Mouse (Mus musculus) thymus, postnatal 14 days (tissue): Measurements from ENCODE around the gene Spib.

Source experiments
- DNase-seq: peaks from one replicate; pipeline ENCODE4 v3.0.0; 2021

Gene Spib

DNA sequence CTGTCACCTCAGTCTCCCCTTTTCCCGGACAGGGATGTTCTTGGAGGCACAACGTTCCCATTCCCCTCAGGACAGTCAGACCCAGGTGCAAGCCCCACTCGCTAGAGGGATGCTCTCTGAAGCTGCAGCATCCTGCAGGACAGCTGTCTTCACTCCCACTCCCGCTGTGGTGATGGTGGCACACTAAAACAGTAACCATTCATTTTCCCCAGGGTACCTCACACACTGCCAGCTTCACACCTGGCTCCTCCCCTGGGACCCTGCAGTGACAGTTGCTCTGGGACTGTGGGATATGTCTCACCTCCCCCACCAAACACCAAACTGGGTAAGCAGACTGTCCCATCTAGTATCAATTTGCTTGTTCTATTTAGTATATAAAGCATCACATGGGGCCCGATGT is 15.9 kb upstream of the Spib start:
- peak; percentile 25 for DNase-seq

DNA sequence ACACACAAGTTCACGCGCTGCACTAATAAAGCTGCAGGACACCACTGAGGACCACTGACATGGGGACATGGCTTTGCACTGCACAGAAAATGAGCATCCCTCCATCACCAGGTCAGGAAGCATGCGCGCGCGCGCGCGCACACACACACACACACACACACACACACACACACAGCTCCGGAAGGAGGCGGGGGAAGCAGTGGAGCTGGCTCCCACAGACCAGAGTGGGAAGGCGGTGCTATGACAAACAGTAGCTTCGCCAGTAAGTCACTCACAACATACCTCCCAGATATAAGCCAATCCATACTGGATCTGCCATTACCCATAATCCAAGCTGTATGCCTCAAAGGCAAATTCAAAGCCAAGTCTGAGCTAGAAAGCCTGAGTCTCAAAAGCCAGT is 15.2 kb upstream of the Spib start:
- peak; percentile 53 for DNase-seq

DNA sequence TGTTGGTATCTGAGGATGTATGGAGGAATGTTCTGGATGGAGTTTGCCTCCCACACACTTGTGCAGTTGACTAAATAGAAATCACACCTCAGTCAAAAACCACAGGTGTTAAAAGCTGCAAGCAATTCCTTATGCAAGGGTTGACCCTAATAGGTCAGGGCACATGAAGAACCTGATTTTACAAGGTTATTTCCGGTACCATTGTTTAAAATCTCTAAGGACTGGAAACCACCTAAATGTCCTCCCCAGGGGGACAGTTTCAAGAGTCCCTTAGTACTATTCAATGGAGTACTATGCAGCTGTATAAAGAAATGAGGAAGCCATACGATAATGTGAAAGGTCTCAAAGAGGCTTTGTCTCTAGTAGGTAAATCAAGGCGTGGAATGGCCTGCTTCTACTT is 14.4 kb upstream of the Spib start:
- DNase-seq: no peak

DNA sequence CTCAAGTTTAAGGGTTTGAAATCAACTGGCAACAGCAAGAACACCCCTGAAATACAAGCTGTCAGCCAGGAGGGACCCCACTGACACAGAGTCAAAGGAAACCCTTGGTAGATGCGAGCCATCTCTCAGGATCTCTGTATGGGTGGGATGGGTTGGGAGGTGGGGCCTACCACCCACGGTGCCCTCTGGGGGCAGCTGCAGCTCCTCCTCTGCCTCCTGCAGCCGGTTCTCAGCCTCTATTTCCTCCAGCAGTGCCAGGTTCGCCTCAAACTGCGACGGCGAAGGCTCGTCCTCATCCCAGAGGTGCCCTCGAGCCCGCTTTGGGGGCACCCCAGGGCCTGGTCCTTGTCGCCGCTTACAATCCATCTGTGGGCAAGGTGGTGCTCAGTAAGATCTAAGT is 11.2 kb upstream of the Spib start:
- DNase-seq: peak; percentile 61

DNA sequence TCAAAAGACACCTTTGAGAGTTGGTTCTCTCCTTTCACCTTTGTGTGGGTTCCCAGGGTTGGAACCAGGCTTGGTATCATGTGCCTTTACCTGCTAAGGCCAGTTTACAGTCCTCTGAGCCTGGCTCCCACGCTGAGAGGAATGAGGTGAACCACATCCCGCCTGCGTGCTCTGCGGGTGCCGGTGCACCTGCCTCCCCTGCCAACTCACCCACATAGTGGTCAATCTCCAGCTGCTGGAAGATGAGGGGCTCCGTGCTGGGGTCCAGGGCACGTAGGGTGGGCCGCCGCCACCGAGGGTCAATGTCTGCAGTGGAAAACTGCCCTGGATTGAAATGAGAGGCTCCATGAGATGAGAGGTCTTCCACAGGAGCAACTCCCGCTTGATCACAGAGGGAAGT is 10.7 kb upstream of the Spib start:
- DNase-seq: peak; percentile 53

DNA sequence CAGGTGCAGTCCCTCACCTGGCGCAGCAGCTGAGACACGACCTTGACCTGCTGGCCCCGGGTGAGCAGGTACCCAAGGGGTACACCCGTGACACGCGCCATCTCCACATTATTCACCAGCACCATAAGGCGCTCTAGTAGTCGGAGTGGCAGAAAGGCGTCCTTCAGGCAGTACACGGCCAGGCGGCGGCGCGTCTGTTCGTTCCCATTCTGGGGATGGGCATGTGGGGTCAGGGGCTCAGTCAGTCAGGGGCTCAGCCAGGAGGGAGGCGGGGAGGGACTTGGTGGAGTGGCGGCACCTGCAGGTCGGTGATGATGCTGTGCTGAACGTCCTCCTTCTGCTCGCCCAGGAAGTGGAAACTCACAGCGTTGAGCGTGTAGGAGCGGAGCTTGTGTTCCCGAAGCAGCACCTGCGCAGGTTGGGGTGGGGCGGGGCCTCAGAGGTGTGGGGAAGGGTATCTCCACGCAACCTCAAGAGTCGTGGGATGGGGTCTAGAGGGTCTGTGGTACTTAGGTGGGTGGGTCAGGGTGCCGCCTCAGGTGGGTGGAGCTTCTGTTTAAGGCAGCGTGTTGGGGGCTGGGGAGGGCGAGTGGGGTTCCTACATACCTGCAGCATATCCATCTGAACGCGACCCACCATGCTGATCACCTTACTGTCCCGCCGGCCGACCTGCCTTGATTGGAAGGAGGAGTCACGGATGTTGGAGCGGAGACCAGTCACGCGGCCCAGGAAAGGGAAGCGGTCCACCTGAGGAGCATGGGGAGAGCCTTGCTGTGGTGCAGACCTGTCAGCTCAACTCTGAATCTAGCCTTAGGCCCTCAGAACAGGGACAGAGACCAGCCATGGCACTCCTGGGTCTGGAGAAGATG is 7.1 kb upstream of the Spib start:
- no peak for DNase-seq

DNA sequence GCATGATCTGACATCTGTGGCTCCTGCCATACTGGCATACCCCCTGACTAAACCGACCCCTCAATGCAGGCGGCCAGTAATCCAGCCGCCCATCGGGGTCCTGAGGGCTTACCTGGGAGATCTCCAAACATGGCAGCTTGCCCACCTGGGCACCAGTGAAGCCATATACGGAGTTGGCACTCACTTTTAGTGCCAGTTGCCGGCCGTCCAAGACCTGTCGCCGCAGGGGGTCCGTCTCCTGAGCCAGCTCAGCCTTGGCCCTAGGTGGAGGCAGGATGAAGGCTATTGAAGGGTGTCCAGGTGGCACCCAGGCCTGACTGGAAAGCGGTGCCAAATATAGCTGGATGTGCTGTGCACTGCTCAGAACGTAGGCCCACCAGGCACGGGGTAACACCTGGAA is 5.6 kb upstream of the Spib start:
- no peak for DNase-seq

DNA sequence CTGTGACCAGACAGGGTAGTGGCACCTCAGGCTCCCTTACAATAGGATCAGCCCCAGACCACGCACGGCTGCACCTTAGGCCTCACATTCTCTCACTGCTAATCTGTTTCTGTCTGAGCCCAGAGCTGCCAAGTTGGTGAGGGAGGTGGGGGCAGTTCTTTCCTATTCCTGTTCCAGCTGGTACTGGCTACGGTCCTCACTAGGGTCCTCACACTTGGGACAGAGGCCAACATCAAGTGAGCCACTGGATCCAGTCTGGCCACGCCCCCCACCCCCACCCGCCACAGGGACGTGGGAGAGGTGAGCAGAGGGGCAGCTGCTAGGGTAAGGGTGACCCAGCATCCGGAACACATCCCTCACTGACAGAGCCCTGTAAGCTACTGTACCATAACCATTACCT is 5.1 kb upstream of the Spib start:
- DNase-seq: no peak

DNA sequence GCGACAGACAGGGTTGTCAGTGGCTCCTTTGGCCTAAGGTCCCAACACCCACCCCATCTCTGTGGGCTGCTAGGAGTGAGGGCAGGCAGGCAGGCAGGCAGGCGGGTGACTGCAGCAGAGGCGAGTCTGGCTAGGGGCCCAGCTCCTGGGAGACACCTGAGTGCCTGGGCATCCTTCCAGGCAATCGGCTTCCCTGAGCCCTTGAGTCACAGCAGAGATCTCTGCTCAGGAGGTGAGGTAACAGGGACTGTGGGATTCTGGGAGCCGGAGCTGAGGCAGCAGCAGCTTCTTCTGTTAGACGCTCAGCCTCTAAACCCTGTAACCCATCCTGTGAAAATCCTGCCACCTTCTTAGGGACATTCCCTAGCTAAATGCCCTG is 4.7 kb upstream of the Spib start:
- no peak for DNase-seq

DNA sequence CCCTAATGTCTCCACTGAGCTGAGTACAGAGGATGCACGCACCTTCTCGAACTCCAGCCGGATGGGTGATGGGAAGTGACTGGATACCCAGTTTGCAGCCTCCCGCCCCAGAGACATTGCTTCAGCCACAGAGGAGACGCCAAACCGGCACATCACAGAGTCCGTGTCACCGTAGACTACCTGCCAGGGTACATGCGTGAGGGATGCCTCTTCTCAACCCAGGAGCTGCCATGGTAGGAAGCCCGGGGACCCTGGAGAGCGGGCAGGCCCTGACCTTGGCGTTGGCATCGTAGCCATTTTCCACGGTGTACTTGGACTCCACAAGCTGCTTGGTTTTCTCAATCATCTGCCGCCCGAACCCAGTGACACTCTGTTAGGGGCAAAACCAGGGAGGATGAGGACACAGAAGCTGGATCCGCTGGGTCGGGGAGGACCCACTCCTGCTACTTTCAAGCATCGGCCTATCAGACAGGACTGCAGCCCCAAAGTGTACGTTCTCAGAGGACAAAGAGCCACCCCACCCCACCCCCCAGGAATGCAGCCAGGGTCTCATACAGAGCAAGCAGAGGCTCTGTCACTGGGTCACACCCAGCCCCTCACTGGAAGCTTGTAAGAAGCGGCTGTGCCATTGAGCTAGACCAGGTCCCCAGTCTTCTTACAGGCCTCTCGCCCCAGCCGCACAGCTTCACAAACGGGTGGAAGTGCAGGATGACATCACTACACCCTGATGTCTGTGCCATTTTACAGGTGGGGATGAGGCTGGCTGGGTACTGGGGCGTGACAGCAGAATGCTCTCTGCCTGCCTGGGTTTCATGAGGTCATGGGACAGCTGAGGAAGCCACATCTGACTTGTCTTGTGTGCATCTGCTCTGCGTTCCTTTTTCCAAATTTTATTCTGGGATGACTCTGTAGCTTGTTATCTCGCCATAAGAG is 4.1 kb upstream of the Spib start:
- DNase-seq: no peak

DNA sequence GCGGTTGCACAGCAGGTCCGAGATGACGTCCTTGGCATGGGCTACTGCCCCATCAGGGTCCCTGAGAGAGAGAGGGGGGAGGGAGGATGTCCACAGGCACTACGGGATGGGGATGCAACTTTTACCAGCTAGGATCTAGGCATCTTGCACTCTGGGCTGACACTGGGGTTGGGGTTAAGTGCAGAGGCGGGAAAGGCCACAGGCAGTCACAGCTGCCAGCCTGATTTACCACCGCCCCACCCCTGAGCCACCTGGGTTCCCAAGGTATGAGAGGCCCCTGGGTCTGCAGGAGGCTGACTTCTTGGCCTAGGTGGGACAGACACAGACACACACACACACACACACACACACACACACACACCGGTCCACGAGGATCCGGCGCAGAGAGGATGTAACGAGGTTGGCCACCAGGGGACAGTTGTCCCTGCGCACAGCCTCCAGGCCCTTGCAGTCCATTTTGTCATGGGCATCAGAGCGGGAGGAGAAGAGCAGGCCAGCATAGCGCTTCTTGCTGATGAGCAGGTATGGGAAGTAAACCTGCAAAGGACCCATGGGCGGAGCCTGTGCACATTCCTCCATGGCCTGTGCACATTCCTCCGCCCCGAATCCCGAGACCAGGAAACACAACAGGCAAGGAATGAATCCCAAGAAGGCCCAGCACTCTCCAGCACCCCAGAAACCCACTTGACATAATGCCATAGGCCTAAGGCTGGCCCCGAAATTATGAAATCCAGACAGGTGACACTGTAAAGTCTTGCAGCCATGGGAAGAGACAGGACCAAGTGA is 3.0 kb upstream of the Spib start:
- DNase-seq: peak; percentile 16

DNA sequence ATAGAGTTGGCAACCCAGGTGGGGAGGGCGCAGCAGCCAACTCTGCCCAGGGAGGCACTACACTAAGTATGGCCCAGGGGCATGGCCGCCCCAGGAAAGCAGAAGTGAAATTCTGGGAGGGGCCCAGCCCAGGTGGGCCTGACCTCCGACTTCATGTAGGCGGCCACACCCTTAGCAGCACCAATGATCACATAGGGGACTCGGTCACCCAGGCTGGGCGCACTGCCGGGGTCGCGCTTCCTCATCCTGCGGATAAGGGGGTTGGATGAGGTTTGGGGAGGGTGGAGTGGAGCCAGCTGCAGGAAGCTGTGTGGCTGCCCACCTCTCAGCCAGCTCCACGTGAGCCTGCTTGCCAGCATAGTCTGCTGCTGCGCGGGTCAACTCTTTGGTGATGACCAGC is 2.4 kb upstream of the Spib start:
- DNase-seq: peak; percentile 33

DNA sequence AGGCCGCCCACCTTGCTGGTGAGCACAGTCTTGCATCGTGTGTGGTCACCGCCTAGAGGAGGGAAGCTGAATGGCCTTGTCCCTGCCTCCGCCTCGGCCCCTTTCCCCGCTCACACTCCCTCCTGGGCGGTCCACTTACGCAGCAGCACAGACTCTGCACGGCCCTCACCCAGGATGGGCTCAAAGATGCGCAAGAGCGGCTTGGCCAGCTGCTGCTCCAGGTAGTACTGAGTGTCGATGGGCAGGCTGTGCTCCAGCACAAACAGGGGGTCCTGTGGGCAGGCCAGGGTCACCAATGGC is 1.8 kb upstream of the Spib start:
- DNase-seq: no peak

DNA sequence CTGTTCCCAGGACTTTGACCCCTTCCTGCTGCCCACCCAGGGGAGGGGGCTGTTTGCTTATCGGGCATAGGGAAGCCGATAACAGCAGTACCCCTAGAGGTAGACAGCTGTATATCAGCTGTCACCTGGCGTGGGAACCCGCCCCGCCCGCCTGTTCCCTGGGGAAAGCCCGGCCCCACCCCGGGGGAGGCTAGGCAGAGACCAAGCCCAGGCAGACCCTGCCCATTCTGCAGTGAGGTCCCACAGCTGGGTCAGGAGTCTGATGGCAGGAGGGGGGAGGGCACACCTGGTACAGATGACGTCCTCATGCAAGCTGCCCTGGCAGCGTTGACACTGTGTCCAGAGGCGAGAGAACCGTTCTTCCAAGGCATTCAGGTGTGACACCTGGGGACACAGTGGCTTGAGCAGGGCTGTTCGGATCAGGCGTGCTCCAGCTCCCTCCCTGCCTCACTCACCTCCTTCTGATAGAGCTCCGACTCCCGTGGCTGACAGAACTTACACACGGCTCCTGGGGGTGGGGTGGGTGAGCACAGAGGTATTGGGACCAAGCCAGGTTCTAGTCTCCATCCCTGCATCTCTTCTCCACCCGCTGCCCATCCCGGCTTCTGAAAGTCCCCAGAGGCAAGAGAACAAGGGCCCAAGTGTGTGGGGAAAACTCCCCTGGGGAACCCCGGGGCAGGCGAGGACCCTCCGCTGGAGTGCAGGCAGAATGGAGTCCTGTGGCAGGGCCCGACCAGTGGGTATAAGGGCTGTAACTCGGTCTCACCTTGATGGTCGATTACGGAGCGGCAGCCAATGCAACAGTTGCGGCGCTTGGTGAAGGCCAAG is 1.3 kb upstream of the Spib start:
- DNase-seq: peak; percentile 6

DNA sequence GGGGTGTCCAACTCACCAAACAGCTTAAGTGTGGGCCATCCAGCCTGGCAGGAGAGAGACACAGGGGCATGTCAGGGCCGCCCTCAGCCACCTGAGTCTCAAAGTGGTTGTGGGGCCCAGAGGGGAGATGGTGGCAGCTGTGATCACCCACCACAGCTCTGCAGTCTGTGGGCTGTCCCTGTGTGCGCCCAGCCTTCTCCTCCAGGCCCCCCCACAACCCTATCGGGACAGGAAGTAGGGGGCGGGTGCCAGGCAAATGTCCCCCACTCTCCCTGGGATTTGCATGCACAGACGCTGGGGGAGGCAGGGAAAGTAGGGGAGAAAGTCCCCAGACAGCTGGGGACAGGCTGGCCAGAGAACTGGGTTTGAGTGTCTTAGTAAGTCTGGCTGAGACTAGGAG is 664 bp downstream of the Spib start:
- DNase-seq: peak; percentile 63

DNA sequence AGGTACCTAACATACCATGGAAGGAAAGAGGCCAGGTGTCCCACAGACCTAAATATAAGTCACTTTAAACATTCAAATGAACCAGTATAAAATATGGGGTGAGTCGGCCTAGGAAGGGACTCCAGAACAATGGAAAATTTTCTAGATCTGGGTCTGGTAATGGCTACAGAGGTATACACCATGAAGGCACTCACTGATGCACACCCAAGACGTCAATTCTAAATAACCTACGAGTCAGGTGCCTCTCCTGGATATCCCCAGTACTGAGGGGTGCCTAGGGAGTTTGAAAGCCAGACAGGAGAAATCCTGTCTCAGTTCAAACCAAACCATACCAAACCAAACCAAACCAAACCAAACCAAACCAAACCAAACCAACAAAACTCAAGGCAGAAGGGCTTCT is 1.4 kb downstream of the Spib start:
- no peak for DNase-seq

DNA sequence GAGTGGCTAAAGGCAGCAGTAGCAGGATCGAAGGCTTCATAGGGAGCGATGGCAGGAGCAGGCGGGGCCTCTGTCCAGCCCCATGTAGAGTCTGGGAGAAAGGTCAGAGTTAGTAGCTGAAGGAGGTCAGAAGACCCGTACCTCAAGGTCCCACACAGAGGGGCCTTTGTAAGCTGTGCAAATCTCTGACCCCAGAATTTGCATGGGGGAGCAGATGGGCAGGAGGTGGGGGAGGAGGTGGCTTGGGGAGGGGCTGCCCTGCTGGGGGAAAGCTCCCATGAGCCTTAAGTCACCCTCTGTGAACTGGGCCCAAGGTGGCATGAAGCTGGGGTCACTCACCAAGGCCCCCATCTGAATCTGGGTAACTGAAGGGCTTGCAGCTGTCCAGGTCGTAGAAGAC is 2.4 kb downstream of the Spib start:
- peak; percentile 4 for DNase-seq

DNA sequence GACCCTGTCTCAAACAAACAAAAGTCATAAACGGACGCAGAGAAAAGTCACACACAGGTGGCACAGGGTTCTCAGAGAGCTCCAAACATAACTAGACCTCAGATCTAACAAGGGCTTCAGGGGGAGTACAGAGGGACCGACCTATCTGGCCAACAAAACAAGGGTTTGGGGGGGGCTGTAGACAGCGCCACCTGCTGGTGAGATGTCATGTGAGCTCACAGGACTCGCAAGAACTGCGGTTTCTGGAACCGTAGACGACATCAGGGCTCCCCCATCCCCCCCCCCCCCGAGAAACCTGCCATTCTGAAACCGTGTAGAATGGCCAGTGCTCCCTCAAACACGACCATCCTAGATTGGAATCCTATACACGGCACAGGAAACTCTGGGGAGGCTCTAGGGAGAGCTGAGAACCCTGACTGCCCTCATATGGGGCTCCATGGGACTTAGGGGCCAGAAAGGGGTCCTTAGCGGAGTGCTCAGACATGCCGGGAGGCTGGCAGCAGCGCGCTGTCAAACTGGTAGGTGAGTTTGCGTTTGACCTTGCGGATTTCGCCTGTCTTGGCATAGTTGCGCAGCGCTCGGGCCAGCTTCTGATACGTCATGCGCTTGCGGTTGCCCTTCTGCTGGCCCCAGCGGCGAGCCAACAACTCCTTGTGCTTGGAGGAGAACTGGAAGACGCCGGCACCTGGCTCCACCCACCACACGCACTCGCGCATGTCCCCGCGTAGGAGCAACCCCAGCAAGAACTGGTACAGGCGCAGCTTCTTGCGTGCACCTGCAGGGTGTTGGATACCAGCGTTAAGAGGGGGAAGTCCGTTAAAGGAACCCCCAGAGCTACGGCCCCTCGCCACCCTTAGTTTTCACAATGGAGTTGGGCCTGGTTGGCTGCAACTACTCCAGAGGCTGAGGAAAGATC is 4.1 kb downstream of the Spib start:
- DNase-seq: peak; percentile 89

DNA sequence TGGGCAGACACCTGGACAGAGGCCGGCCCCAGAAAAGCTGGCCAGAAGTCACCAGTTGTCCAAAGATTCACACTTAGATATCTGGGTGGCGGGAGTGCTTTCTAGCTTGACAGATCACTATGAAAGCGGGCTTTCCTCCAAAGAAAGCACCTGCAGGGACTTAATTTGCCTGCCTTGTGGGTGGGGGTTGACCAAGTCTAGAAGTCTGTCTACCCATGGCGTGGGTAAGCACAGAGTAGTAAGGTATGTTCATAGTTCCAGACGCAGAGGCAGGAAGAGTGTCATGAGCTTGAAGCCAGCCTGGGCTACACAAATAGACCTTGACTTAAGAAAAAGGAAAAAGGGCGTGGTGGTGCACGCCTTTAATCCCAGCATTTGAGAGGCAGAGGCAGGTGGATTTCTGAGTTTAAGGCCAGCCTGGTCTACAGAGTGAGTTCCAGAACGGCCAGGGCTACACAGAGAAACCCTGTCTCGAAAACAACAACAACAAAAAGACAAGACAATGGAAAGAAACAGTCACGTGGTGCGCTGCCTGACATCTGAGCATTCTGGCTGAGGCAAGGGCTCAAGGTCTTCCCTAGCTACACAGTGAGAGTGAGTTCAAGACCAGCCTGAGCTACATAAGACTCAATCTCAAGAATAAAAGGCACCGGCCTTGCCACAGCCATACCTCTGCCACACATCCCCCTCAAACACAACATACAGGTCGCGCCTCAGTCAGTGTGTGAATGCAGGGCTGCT is 5.3 kb downstream of the Spib start:
- no peak for DNase-seq

DNA sequence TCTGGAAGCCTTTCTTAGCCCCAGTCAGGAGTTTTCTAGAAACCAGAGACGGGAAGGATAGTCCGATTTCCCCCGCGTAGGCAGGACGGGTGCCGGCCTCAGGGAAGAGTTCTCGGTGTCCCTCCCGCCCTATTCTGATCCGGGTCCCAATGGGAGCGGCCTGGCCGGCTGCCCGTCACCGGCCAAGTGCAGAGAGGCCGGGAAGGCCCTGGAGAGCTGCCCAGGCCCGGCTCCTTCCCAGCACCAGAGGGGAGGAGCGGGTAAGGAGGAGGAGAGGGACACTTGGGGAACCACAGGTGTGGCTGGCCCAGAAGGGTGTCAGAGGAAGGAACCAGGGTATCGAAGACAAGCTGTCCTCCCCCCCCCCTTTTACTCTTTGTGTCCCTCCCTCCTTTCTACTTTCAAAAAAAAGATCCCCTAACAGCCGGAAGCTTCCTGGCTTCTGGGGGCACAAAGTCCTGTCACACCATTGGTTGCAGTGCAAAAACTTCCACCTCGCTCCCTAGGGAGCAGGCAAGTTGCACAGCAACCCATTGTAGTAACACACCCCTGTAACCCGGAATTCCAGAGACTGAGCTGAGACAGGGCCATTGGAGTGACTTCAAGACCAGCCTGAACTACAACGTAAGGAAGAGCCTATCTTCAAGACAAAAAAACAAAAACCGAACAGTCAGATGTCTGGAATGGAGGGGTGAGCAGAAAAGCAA is 6.6 kb downstream of the Spib start:
- peak; percentile 23 for DNase-seq
